Mouse (Mus musculus) embryonic fibroblast, embryonic 13.5 days (primary cell): ENCODE data around the gene Ints13.

Experiments
- CTCF ChIP-seq: IDR thresholded peaks from 2 replicates; pipeline ENCODE4 v1.5.1; 2011; ENCODE audit warnings: mild to moderate bottlenecking, control low read depth, low read length, moderate library complexity, borderline replicate concordance; ENCODE audit not compliant: insufficient read depth
- POLR2A ChIP-seq: IDR thresholded peaks from 2 replicates; pipeline ENCODE4 v1.6.1; 2011; ENCODE audit warnings: low read depth, mild to moderate bottlenecking, control low read depth, low read length, moderate library complexity

DNA sequence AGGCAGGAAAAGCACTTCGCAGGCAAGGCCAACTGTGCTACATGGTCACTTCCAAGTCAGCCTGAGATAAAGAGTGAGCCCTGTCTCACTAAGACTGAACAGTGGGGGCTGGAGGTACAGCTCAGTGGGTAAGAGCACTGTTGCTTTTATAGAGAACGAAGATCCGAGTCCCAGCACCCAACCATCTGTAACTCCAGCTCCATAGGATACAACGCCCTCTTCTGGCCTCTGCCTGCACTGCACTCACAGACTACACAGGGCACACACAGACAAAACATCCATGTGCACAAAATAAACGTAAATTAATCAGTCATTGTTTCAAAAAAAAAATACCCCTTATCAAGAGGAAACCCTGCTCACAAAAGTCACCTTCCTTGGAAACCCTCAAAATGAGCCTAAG is 36.3 kb upstream of the Ints13 start:
- no peak for TF ChIP-seq CTCF
- no peak for TF ChIP-seq POLR2A
